27 mouse cellular contexts compared by ENCODE assay signal in the genomic region with DNA sequence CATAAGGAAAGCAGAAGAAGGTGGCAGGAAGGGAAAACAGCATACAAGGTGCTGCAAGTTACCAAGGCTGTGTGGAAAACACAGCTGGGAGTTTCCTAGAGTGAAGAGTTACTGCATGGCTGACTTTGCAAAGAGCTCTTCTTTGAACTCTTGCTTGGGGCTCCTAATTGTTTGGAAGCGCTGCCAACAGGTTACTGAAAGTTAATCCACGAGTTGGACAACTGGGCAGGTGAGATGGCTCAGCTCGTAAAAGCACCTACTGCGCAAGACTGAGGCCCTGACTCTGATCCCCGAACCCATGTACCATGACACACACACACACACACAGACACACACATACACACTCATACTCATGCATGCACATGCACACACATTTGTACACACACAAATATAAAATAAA.
A peak's percentile ranks its signal among the peaks of the same experiment; 100 is the strongest.
DNase-seq lines count a peak whose midpoint lies in the region; ATAC-seq lines count a peak whose summit lies in the region.
"Had no signal": no experiment of that assay in that cellular context is flagged by ENCODE, and none has a peak within 500 bp of the region (broad histone marks: within the 10 kb centered on the region; RNA-seq: fewer than 3 reads in every experiment).

No protein-coding gene starts in this region.

- no peak overlapping the region for H3K4me2 ChIP-seq in kidney, embryonic 15.5 days
- H3K4me2 ChIP-seq: embryonic facial prominence, embryonic 13.5 days; forebrain, embryonic 13.5 days; heart, embryonic 11.5 days; hindbrain, embryonic 12.5 days; hindbrain, embryonic 15.5 days had no signal

- WGBS in kidney, embryonic 15.5 days, result 68% methylated on average over 5 of the region's 5 CpGs

- H3K4me1 ChIP-seq in kidney, embryonic 15.5 days, result no peaks in the 10 kb centered on the region
- H3K4me1 ChIP-seq: embryonic facial prominence, embryonic 10.5 days; embryonic facial prominence, embryonic 13.5 days; forebrain, embryonic 10.5 days; forebrain, embryonic 13.5 days; hindbrain, embryonic 12.5 days; hindbrain, embryonic 15.5 days had no signal

- ATAC-seq in kidney, embryonic 15.5 days (replicated peaks; ENCODE audit: low FRiP score), result no peak
- ATAC-seq: activated CD4-positive, CD25-positive, alpha-beta regulatory T cell, adult 4 months; CD4-positive, CD25-positive, alpha-beta regulatory T cell, adult 4 months; forebrain, embryonic 13.5 days; forebrain, postnatal 0 days had no signal

- no peaks in the 10 kb centered on the region for H3K36me3 ChIP-seq in kidney, embryonic 15.5 days
- H3K36me3 ChIP-seq: embryonic facial prominence, embryonic 10.5 days; embryonic facial prominence, embryonic 13.5 days; forebrain, embryonic 10.5 days; hindbrain, embryonic 12.5 days; hindbrain, embryonic 15.5 days had no signal

- H3K27me3 ChIP-seq in kidney, embryonic 15.5 days, result no peaks in the 10 kb centered on the region
- H3K27me3 ChIP-seq: embryonic facial prominence, embryonic 13.5 days; forebrain, embryonic 13.5 days; hindbrain, embryonic 12.5 days; hindbrain, embryonic 15.5 days had no signal

- H3K27ac ChIP-seq in kidney, embryonic 15.5 days, result no peak overlapping the region
- H3K27ac ChIP-seq: embryonic facial prominence, embryonic 10.5 days; embryonic facial prominence, embryonic 13.5 days; forebrain, embryonic 10.5 days; forebrain, embryonic 13.5 days; heart, adult 2 months; hindbrain, embryonic 12.5 days; hindbrain, embryonic 15.5 days had no signal

- no peak overlapping the region for H3K9ac ChIP-seq in kidney, embryonic 15.5 days
- H3K9ac ChIP-seq: embryonic facial prominence, embryonic 13.5 days; forebrain, embryonic 13.5 days; forebrain, postnatal 0 days; hindbrain, embryonic 12.5 days; hindbrain, embryonic 15.5 days had no signal

- H3K4me3 ChIP-seq in kidney, embryonic 15.5 days (replicated peaks), result no peak overlapping the region
- H3K4me3 ChIP-seq: embryonic facial prominence, embryonic 10.5 days; embryonic facial prominence, embryonic 13.5 days; erythroblast, embryonic 14.5 days; forebrain, embryonic 10.5 days; forebrain, embryonic 13.5 days; heart, adult 2 months; hindbrain, embryonic 12.5 days; hindbrain, embryonic 15.5 days had no signal

- DNase-seq in kidney, adult 18-20 months, result peak; percentile 31
- DNase-seq in kidney, postnatal 4 days, result no peak
- peak; percentile 33 for DNase-seq in kidney, postnatal 14 days
- peak; percentile 77 for DNase-seq in fat pad, adult 2 months (ENCODE audit: extremely low read depth, low read depth, low spot score)
- peak; percentile 57 to 66 for DNase-seq in kidney, postnatal 36 days
- no peak for DNase-seq in layer of hippocampus, postnatal 10 days (ENCODE audit: low spot score in 2 of 2)
- DNase-seq: adrenal gland, adult 8-10 months; adrenal gland, postnatal 25 days; cerebellum, adult 11-12 months; cerebellum, adult 8-10 months; cerebellum, postnatal 10 days; cerebellum, postnatal 36 days; embryo, embryonic 11 days; forebrain, postnatal 0 days; gastrocnemius, postnatal 25 days; heart, adult 2 months had no signal

- H3K9me3 ChIP-seq in kidney, embryonic 15.5 days (replicated peaks), result no peaks in the 10 kb centered on the region
- H3K9me3 ChIP-seq: embryonic facial prominence, embryonic 10.5 days; embryonic facial prominence, embryonic 13.5 days; forebrain, embryonic 10.5 days; forebrain, embryonic 13.5 days; hindbrain, embryonic 12.5 days; hindbrain, embryonic 15.5 days had no signal

Comparison
In these comparisons a context has a peak if more than half of its experiments do, and no peak if none do; other contexts are left out.
1. DNase-seq: peak in kidney, adult 18-20 months (single experiment), kidney, postnatal 14 days (single experiment), fat pad, adult 2 months (single experiment) and kidney, postnatal 36 days (2 of 2); none in kidney, postnatal 4 days (0 of 2) and layer of hippocampus, postnatal 10 days (0 of 2).